Mouse (Mus musculus): ENCODE results near the gene Mthfsd. TPM values are rescaled to one million over a fixed set of nuclear protein-coding genes. Genes with fewer than 3 reads are reported as not detected.

The Mthfsd gene
- polyA plus RNA-seq, 1 experiment from 2014 or later, result 13.7 TPM

- Histone ChIP-seq H3K4me1 (ENCODE audit: insufficient read depth) (no peaks in the 10 kb centered on the region), H3K9ac (replicated peaks) (no peak overlapping the region), H3K4me2 (ENCODE audit: low read depth, low read length) (peak overlapping the region; percentile 78), H3K36me3 (replicated peaks; ENCODE audit: insufficient read depth, low read length) (no peaks in the 10 kb centered on the region), H3K27me3 (ENCODE audit: insufficient read depth, low read length) (peaks cover 98% of the 10 kb centered on the region), H3K27ac (ENCODE audit: low read depth) (peak overlapping the region; percentile 66), H3K4me3 (ENCODE audit: low read depth, low read length) (peak overlapping the region; percentile 49), H3K9me3 (ENCODE audit: low read length) (no peaks in the 10 kb centered on the region)
- DNase-seq (peak; percentile 58), ATAC-seq (peak; percentile 57; the same call in 1 of the 2 replicates)
- WGBS (ENCODE audit: insufficient replicate concordance), result 1% methylated on average over 77 of the region's 89 CpGs
- TF ChIP-seq CTCF (IDR thresholded peaks at IDR 0.05; ENCODE audit: low read depth) (no peak), EP300 (IDR thresholded peaks at IDR 0.05; ENCODE audit: low read depth) (no peak)
Measured at GRCm38 (mm10) chr8:121083093-121083935, 24.9 kb downstream of the Mthfsd start.

- Histone ChIP-seq H3K4me2 (ENCODE audit: low read depth, low read length) (peak overlapping the region; percentile 78), H3K36me3 (replicated peaks; ENCODE audit: insufficient read depth, low read length) (no peaks in the 10 kb centered on the region), H3K4me1 (ENCODE audit: insufficient read depth) (no peaks in the 10 kb centered on the region), H3K9me3 (ENCODE audit: low read length) (no peaks in the 10 kb centered on the region), H3K27ac (ENCODE audit: low read depth) (0 out of 2 replicates have a peak overlapping the region, but pooled peaks have one; percentile 1), H3K27me3 (ENCODE audit: insufficient read depth, low read length) (peaks cover 97% of the 10 kb centered on the region), H3K9ac (replicated peaks) (peak overlapping the region; percentile 31; the same call in 1 of the 2 replicates), H3K4me3 (ENCODE audit: low read depth, low read length) (peak overlapping the region; percentile 49)
- 2% methylated on average over 53 of the region's 57 CpGs for WGBS (ENCODE audit: insufficient replicate concordance)
- DNase-seq (no peak), ATAC-seq (no peak)
- no peak for TF ChIP-seq EP300 (IDR thresholded peaks at IDR 0.05; ENCODE audit: low read depth)
- TF ChIP-seq CTCF (IDR thresholded peaks at IDR 0.05; ENCODE audit: low read depth), result no peak
Measured at GRCm38 (mm10) chr8:121082218-121083092, 25.7 kb downstream of the Mthfsd start.

- no peaks in the 10 kb centered on the region for H3K4me1 ChIP-seq (ENCODE audit: insufficient read depth)
- no peak overlapping the region; the same call in 1 of the 2 replicates for H3K4me3 ChIP-seq (ENCODE audit: low read depth, low read length)
- peaks cover 97% of the 10 kb centered on the region for H3K27me3 ChIP-seq (ENCODE audit: insufficient read depth, low read length)
- TF ChIP-seq EP300 (IDR thresholded peaks at IDR 0.05; ENCODE audit: low read depth), result no peak
- TF ChIP-seq CTCF (IDR thresholded peaks at IDR 0.05; ENCODE audit: low read depth), result no peak
- peak overlapping the region; percentile 16; the same call in 1 of the 2 replicates for H3K4me2 ChIP-seq (ENCODE audit: low read depth, low read length)
- H3K27ac ChIP-seq (ENCODE audit: low read depth), result no peak overlapping the region
- no peak for ATAC-seq
- no peaks in the 10 kb centered on the region for H3K36me3 ChIP-seq (replicated peaks; ENCODE audit: insufficient read depth, low read length)
- DNase-seq, result no peak
- 5% methylated on average over 7 of the region's 7 CpGs for WGBS (ENCODE audit: insufficient replicate concordance)
- 0 out of 2 replicates have a peak overlapping the region, but pooled peaks have one; percentile 35 for H3K9ac ChIP-seq (replicated peaks)
- no peaks in the 10 kb centered on the region for H3K9me3 ChIP-seq (ENCODE audit: low read length)
Measured at GRCm38 (mm10) chr8:121081398-121081797, 26.8 kb downstream of the Mthfsd start.

GRCm38 (mm10) chr8:121080361-121081090 lies 27.7 kb downstream of the Mthfsd start:
- no peak overlapping the region for H3K4me2 ChIP-seq (ENCODE audit: low read depth, low read length)
- no peaks in the 10 kb centered on the region for H3K4me1 ChIP-seq (ENCODE audit: insufficient read depth)
- DNase-seq (no peak), ATAC-seq (no peak)
- H3K27ac ChIP-seq (ENCODE audit: low read depth), result no peak overlapping the region
- 2% methylated on average over 49 of the region's 49 CpGs for WGBS (ENCODE audit: insufficient replicate concordance)
- TF ChIP-seq EP300 (IDR thresholded peaks at IDR 0.05; ENCODE audit: low read depth) (no peak), CTCF (IDR thresholded peaks at IDR 0.05; ENCODE audit: low read depth) (no peak)
- H3K36me3 ChIP-seq (replicated peaks; ENCODE audit: insufficient read depth, low read length), result no peaks in the 10 kb centered on the region
- H3K4me3 ChIP-seq (ENCODE audit: low read depth, low read length), result no peak overlapping the region
- H3K9me3 ChIP-seq (ENCODE audit: low read length), result no peaks in the 10 kb centered on the region
- H3K27me3 ChIP-seq (ENCODE audit: insufficient read depth, low read length), result peaks cover 97% of the 10 kb centered on the region
- no peak overlapping the region for H3K9ac ChIP-seq (replicated peaks)

GRCm38 (mm10) chr8:121079944-121080343 lies 28.2 kb downstream of the Mthfsd start:
- ATAC-seq (no peak), DNase-seq (no peak)
- Histone ChIP-seq H3K27ac (ENCODE audit: low read depth) (no peak overlapping the region), H3K4me2 (ENCODE audit: low read depth, low read length) (no peak overlapping the region), H3K36me3 (replicated peaks; ENCODE audit: insufficient read depth, low read length) (no peaks in the 10 kb centered on the region), H3K9ac (replicated peaks) (no peak overlapping the region), H3K4me1 (ENCODE audit: insufficient read depth) (no peaks in the 10 kb centered on the region), H3K9me3 (ENCODE audit: low read length) (no peaks in the 10 kb centered on the region), H3K4me3 (ENCODE audit: low read depth, low read length) (no peak overlapping the region), H3K27me3 (ENCODE audit: insufficient read depth, low read length) (peaks cover 97% of the 10 kb centered on the region)
- 19% methylated on average over 12 of the region's 12 CpGs for WGBS (ENCODE audit: insufficient replicate concordance)
- no peak for TF ChIP-seq CTCF (IDR thresholded peaks at IDR 0.05; ENCODE audit: low read depth)
- TF ChIP-seq EP300 (IDR thresholded peaks at IDR 0.05; ENCODE audit: low read depth), result no peak

All from liver, postnatal 0 days (tissue).